Mouse (Mus musculus): ENCODE measurements around the gene Rhno1.

DNA sequence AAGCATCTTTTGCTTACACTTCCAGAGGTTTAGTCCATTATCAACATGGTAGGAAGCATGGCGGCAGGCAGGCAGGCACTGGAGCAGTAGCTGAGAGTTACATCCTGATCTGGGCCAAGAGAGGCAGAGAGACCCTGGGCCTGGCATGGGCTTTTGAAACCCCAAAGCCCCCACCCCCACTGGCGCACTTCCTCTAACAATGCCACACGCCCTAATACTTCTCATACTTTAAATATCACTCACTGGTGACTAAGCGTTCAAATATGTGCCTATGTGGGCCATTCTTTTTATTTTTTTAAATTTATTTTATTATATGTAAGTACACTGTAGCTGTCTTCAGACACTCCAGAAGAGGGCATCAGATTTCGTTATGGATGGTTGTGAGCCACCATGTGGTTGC is 3.8 kb upstream of the Rhno1 start:
- TF ChIP-seq CTCF (IDR thresholded peaks at IDR 0.05; ENCODE audit: control insufficient read depth, insufficient read depth, insufficient read length) (no peak), USF1 (IDR thresholded peaks at IDR 0.05; ENCODE audit: low read depth) (no peak), CEBPB (IDR thresholded peaks at IDR 0.05; ENCODE audit: low read depth) (no peak)

Data from C2C12 (cell line).